Mouse (Mus musculus) cerebellum, postnatal 36 days (tissue): ENCODE measurements around the gene Klhl5.
A peak's percentile ranks its signal among the peaks of the same experiment; 100 is the strongest.

Experiments
- DNase-seq, 2 experiments: peaks; one replicate each; pipeline ENCODE4 v3.0.0; 2021 to 2022; ENCODE audit warnings: mixed read lengths in 2 of 2

The Klhl5 gene

GRCm38 (mm10) chr5:65204726-65205125 is 97.4 kb downstream of the Klhl5 start:
- DNase-seq, result no peak

- DNase-seq, result peak; percentile 32 to 38
Observed at GRCm38 (mm10) chr5:65213321-65213720, 106.0 kb downstream of the Klhl5 start.
